Mouse (Mus musculus): ENCODE results near the gene Ksr1. TPM values are rescaled to one million over a fixed set of nuclear protein-coding genes. Genes with fewer than 3 reads are reported as not detected.
A peak's percentile ranks its signal among the peaks of the same experiment; 100 is the strongest.

Ksr1 gene
- total and polyA plus RNA-seq, 3 experiments: 5.1 to 7.0 (median 6.7) TPM

DNA sequence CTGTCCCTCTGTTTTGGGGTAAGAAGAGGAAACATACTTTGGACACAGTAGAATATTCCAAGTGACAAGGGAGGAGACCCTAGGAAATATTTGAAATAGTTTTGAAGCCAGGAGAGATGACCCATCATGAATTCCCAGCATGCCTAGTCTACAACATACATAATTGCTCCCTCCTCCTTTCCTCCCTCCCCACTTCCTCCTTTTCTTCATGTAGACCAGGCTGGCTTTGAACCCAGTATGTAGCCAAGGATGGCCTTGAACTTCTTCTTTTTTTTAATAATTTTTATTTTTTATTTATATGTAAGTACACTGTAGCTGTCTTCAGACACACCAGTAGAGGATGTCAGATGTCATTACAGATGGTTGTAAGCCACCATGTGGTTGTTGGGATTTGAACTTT lies 160.7 kb downstream of the Ksr1 start:
- Histone ChIP-seq H3K36me3 (ENCODE audit: control insufficient read depth, insufficient read depth, low read length) (no peaks in the 10 kb centered on the region; the same call in 1 of the 2 replicates), H3K27me3 (ENCODE audit: control insufficient read depth, insufficient read depth, low read length) (no peaks in the 10 kb centered on the region), H3K9ac (ENCODE audit: low read depth, low read length) (no peak overlapping the region), H3K79me2 (replicated peaks; ENCODE audit: control insufficient read depth, insufficient read depth, low read length) (peaks cover 2% of the 10 kb centered on the region; the same call in 1 of the 2 replicates), H3K4me1 (ENCODE audit: control insufficient read depth, insufficient read depth, low read length) (peaks cover 15% of the 10 kb centered on the region), H3K27ac (peak overlapping the region; percentile 92), H3K4me3 (peak overlapping the region; percentile 72)
- no peak for TF ChIP-seq CTCF (IDR thresholded peaks at IDR 0.05)
- no peak for TF ChIP-seq EP300 (IDR thresholded peaks at IDR 0.05; ENCODE audit: insufficient read depth, low read depth, low read length)
- no peak for TF ChIP-seq POLR2A (IDR thresholded peaks at IDR 0.05; ENCODE audit: insufficient read depth, low read depth, low read length)
- DNase-seq: no peak
- intact Hi-C loops (cut with DNase I): loop anchor here (1.0 kb wide), 1 partner anchor 17 kb away; no protein-coding TSS in a partner anchor

DNA sequence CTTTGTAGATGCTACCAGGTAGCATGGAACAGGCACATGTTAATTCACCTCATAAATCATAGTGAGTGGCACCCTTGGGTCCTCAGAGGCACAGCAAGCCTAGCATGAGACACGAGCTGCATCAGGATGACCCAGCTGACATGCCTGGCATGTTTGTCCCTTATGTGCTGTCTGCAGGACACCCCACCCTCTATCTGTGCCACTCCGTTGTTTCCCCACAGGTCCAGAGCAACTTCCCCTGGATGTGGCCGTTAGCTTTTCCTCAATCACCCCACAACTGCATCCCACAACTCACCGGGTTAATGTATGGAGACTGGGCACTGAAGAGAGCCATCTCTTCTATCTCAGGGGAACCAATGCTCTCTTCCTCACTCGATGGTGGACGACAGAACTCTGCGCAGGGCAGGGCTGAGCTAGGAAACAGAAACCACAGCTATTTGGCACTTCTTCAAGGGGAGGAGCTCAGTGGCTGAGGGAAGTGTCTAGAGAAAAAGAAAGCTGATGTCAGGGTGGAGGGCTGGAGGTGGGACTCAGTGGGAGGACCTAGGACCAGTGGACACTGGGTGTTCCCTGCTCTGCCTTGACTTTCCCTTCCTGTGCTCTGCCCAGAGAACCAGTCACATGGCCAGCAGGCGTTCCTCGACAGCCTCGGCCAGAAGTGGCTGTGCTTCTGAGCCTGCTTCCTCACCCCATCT lies 161.6 kb downstream of the Ksr1 start, which contains the start of gene Lgals9:
Gene Lgals9 (minus strand): TSS at position 464 of the 695 bp plus-strand sequence.
- WGBS: 23% methylated on average over 10 of the region's 10 CpGs
- Histone ChIP-seq H3K4me3 (peak within 1 kb of the TSS; percentile 72), H3K27me3 (ENCODE audit: control insufficient read depth, insufficient read depth, low read length) (no peaks in the 10 kb centered on the region), H3K36me3 (ENCODE audit: control insufficient read depth, insufficient read depth, low read length) (no peaks in the 10 kb centered on the region; the same call in 1 of the 2 replicates), H3K27ac (peak within 1 kb of the TSS; percentile 92), H3K79me2 (replicated peaks; ENCODE audit: control insufficient read depth, insufficient read depth, low read length) (peaks cover 2% of the 10 kb centered on the region; the same call in 1 of the 2 replicates), H3K4me1 (ENCODE audit: control insufficient read depth, insufficient read depth, low read length) (peaks cover 17% of the 10 kb centered on the region), H3K9ac (ENCODE audit: low read depth, low read length) (peak within 1 kb of the TSS; percentile 57)
- TF ChIP-seq EP300 (IDR thresholded peaks at IDR 0.05; ENCODE audit: insufficient read depth, low read depth, low read length) (peak; percentile 81; the same call in 1 of the 2 replicates), CTCF (IDR thresholded peaks at IDR 0.05) (no peak), POLR2A (IDR thresholded peaks at IDR 0.05; ENCODE audit: insufficient read depth, low read depth, low read length) (peak; percentile 99)
- peak; percentile 81 to 89 for DNase-seq
- intact Hi-C loops (cut with DNase I): loop anchor here (1.0 to 5.0 kb wide), 2 partner anchors 18 to 33 kb away; no protein-coding TSS in a partner anchor

DNA sequence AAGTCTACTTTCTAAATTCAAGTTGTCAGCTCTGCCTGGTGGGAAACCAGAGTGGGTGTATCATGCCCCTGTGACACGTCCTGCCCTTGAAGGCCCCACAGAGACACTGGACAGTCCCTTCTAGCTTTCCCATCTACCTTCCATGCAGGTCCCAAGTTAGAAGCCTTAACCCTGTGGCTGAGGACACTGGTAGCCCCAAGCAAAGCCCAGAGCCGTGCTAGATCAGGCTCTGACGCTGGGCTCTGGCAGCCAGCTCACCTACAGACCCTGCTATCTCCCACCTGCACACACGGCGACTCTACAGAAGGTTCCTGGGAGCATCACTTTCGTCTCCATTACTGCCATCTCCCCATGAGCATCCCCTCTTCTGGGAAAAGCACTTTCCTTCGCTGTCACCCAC lies 162.7 kb downstream of the Ksr1 start:
- 62% methylated on average over 7 of the region's 7 CpGs for WGBS
- H3K9ac ChIP-seq (ENCODE audit: low read depth, low read length): peak overlapping the region; percentile 16
- H3K27ac ChIP-seq: peak overlapping the region; percentile 92

DNA sequence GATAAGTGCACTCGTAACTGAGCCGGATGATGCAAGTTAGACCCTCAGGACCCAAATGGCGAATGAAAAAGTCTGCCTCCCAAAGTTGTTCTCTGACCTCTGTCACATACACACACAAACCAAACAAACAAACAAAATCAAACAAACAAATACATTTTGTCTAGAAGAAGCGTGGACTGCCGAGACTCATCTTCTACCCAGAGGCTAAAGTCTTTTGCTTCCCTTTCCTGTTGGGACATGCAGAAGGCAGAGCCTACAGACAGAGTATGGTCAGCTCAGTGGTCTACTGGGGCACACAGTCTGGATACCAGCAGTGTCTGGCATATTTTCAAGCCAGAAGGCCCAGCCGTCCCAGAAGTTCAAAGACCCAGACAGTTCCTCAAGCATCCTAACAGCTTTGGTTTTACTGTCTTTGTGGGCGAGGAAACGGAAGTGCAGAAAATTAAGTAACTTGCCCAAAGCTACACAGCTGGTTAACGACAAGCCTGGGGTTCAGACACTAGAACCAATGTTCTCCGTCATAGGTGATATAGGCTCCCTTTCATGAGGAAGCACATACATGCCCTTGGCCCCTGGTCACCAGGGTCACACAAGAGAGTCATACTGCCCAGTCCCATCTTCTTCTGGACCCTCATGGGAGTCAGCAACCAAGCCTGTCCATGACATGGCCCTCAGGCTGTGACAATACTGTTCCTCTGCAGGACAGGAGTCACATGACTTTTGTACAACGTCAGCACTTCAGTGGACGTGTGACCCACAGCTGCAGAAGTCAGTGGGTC lies 163.5 kb downstream of the Ksr1 start:
- DNase-seq: peak in 1 of 2 experiments; percentile 34
- H3K27me3 ChIP-seq (ENCODE audit: control insufficient read depth, insufficient read depth, low read length): no peaks in the 10 kb centered on the region
- H3K36me3 ChIP-seq (ENCODE audit: control insufficient read depth, insufficient read depth, low read length): no peaks in the 10 kb centered on the region; the same call in 1 of the 2 replicates
- H3K4me3 ChIP-seq: peak overlapping the region; percentile 22; the same call in 1 of the 2 replicates
- WGBS: 43% methylated on average over 12 of the region's 12 CpGs
- peaks cover 18% of the 10 kb centered on the region for H3K4me1 ChIP-seq (ENCODE audit: control insufficient read depth, insufficient read depth, low read length)
- TF ChIP-seq CTCF (IDR thresholded peaks at IDR 0.05): no peak
- TF ChIP-seq EP300 (IDR thresholded peaks at IDR 0.05; ENCODE audit: insufficient read depth, low read depth, low read length): no peak
- TF ChIP-seq POLR2A (IDR thresholded peaks at IDR 0.05; ENCODE audit: insufficient read depth, low read depth, low read length): no peak
- peak overlapping the region; percentile 92 for H3K27ac ChIP-seq
- H3K9ac ChIP-seq (ENCODE audit: low read depth, low read length): peak overlapping the region; percentile 33
- intact Hi-C loops (cut with DNase I): loop anchor here (5.0 kb wide), 1 partner anchor 35 kb away; no protein-coding TSS in a partner anchor
- peaks cover 2% of the 10 kb centered on the region; the same call in 1 of the 2 replicates for H3K79me2 ChIP-seq (replicated peaks; ENCODE audit: control insufficient read depth, insufficient read depth, low read length)

More for the DNA sequence above, 162.7 kb downstream of the Ksr1 start:
- Histone ChIP-seq H3K36me3 (ENCODE audit: control insufficient read depth, insufficient read depth, low read length) (no peaks in the 10 kb centered on the region; the same call in 1 of the 2 replicates), H3K79me2 (replicated peaks; ENCODE audit: control insufficient read depth, insufficient read depth, low read length) (peaks cover 2% of the 10 kb centered on the region; the same call in 1 of the 2 replicates), H3K27me3 (ENCODE audit: control insufficient read depth, insufficient read depth, low read length) (no peaks in the 10 kb centered on the region), H3K4me3 (peak overlapping the region; percentile 72), H3K4me1 (ENCODE audit: control insufficient read depth, insufficient read depth, low read length) (peaks cover 18% of the 10 kb centered on the region)
- peak in 1 of 2 experiments; percentile 25 for DNase-seq
- TF ChIP-seq POLR2A (IDR thresholded peaks at IDR 0.05; ENCODE audit: insufficient read depth, low read depth, low read length) (no peak), EP300 (IDR thresholded peaks at IDR 0.05; ENCODE audit: insufficient read depth, low read depth, low read length) (no peak), CTCF (IDR thresholded peaks at IDR 0.05) (no peak)
- intact Hi-C loops (cut with DNase I): loop anchor here (5.0 kb wide), 1 partner anchor 34 kb away; no protein-coding TSS in a partner anchor

DNA sequence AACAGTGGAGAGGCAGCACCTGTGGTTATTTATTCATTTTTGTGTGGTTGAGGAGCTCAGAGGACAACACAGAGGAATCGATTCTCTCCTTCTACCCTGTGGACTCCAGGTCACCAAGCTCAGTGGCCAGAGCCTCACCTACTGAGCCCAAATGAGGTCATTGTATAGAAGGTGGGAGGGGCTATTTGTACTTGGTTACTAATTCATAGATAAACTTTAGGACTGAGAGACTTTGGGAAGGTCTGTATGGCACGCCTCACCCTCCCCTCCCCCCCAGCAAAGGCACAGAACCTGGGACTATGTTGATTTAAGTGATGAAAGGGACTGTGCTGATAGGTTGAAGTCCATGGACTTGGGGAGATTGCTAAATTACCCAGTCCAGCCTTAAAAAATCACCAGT lies 164.2 kb downstream of the Ksr1 start:
- no peak overlapping the region for H3K9ac ChIP-seq (ENCODE audit: low read depth, low read length)
- H3K27me3 ChIP-seq (ENCODE audit: control insufficient read depth, insufficient read depth, low read length): no peaks in the 10 kb centered on the region
- H3K4me1 ChIP-seq (ENCODE audit: control insufficient read depth, insufficient read depth, low read length): peaks cover 18% of the 10 kb centered on the region
- intact Hi-C loops (cut with DNase I): loop anchor here (5.0 kb wide), 1 partner anchor 35 kb away; no protein-coding TSS in a partner anchor
- no peak overlapping the region for H3K4me3 ChIP-seq
- peak in 1 of 2 experiments; percentile 12 for DNase-seq
- no peaks in the 10 kb centered on the region; the same call in 1 of the 2 replicates for H3K36me3 ChIP-seq (ENCODE audit: control insufficient read depth, insufficient read depth, low read length)
- no peak overlapping the region for H3K27ac ChIP-seq
- no peak for TF ChIP-seq POLR2A (IDR thresholded peaks at IDR 0.05; ENCODE audit: insufficient read depth, low read depth, low read length)
- TF ChIP-seq CTCF (IDR thresholded peaks at IDR 0.05): no peak
- no peak for TF ChIP-seq EP300 (IDR thresholded peaks at IDR 0.05; ENCODE audit: insufficient read depth, low read depth, low read length)
- WGBS: 83% methylated on average over 2 of the region's 2 CpGs
- H3K79me2 ChIP-seq (replicated peaks; ENCODE audit: control insufficient read depth, insufficient read depth, low read length): peaks cover 3% of the 10 kb centered on the region; the same call in 1 of the 2 replicates

Measured in heart, adult 2 months (tissue).